Mouse (Mus musculus) CD4-positive, CD25-positive, alpha-beta regulatory T cell, adult 2 months (primary cell): Measurements from ENCODE around the gene Ehmt1.

ENCODE experiments used
- DNase-seq: peaks from one replicate; pipeline ENCODE4 v3.0.0-alpha.2; 2012; ENCODE audit warnings: low read depth, low spot score

Ehmt1 gene

GRCm38 (mm10) chr2:24918930-24919838, at the start of gene Ehmt1:
Ehmt1 (minus strand) TSS chr2:24919614.
- peak; percentile 97 for DNase-seq

DNA sequence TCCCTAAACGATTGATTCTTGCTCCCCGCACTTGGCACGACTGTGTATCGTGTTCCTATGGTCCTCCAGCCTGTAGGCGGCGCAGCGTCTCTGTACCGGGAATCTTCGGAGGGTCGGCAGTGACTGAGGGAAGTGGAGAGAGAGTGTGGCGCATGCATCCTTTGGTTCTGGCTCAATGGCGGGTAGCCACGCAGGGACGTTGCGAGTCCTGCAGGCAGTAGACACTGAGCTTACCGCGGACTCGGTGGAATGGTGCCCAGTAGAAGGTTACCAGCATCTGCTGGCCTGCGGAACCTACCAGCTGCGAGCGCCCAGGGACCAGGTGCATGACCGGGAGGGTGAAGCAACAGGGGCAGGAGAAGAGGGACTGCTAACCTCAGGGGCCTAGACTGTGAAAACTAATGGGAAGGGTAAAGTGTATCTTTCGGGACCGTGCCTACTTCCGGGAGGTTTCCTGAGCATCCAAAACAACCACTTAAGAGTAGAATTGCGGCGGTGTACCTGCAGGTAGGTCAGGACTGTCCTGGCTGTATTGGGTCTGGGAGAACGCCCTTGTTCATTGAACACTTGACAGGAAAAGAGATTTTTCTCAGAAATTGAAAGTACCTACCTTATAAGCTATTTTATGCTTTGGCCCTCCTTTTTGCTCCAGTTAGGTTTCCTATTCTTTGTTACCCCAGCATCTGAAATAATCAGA, 43.0 kb upstream of the Ehmt1 start, which contains the start of gene Dph7:
Dph7 (plus strand) TSS at position 97 of the 697 bp plus-strand sequence.
- DNase-seq: peak; percentile 92

GRCm38 (mm10) chr2:24960910-24961309, 41.5 kb upstream of the Ehmt1 start:
- peak; percentile 22 for DNase-seq

DNA sequence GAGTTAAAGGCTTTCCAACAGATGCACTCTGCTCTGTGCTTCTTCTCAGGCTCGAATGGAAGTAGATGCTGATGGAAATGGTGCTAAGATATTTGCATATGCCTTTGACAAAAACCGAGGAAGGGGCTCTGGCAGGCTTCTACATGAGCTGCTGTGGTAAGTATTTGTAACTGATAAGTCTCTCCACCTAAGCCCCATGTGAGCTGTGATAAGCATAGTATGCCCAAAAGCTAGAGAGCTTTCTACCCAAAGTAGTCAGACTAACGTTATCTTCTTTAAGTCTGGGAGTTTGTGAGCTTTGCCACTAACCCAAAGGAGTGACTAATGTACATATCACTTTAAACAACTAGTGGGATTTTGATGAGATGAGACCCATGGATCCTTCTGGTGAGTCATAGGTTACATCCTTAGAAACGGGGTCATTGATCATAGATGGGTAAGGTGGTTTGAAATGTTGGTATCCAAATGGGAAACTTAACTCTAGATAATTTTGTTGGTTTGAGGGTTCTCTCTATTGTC, 33.2 kb upstream of the Ehmt1 start:
- no peak for DNase-seq

- DNase-seq: peak; percentile 35
Observed at GRCm38 (mm10) chr2:24950189-24950535, 30.7 kb upstream of the Ehmt1 start.

GRCm38 (mm10) chr2:24949421-24950188, 30.2 kb upstream of the Ehmt1 start, which contains the start of gene Zmynd19:
Zmynd19 (plus strand) TSS chr2:24949792.
- peak; percentile 99 for DNase-seq

GRCm38 (mm10) chr2:24944304-24944703, 24.9 kb upstream of the Ehmt1 start:
- DNase-seq: peak; percentile 76

DNA sequence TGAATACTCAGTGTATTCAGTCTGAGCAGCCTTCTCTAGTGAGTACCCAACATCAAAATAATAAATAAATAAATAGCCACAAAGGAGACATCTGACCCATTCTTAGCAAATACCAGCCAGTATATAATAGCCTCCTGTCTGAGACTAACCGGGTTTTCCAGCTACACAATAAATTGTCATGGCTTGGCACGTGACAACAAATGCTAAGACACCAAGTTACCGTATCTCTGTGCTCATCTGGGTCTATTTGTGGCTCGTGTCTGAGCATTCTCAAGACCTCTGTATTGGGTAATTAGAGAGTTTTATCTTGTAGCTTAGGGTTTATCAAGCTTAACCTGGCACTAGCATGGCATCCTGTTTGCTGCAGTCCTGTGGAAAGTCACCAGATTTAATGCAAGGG, 22.7 kb upstream of the Ehmt1 start:
- no peak for DNase-seq

DNA sequence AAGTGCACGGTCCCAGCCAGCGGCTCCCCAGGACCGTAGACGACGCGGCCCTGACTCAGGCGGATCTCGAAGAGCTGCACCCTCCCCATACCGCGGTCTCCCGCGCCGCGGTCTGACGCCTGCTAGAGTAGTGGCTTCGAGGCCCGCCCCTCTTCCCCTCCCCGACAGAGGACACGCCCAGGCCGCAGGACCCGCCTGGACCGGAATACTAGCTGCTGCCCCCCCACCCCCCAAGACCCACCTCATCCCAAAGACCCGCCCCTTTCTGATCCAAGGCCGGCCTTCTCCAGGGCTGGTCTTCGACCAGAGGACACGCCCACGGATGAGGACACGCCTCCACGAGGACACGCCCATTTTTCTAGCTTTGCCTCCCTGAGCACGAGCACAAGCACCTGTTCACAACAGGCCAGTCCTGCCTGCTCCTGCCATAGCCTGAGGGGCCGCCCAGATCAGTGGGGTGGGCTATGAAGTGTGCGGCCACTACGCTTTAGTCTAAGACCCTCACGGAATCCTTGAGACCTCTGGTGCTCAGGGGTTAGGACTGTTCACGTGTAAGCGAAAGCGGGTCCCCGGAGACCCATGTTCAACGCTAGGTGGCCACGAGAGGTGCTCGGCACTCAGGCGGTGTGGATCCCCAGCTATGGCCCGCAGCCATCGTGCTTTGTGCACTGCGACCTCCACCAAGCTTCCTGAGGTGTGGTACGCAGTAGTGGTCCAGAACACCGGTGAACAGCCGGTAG, 15.8 kb upstream of the Ehmt1 start, which contains the start of gene Arrdc1:
Arrdc1 (minus strand) TSS at position 196 of the 740 bp plus-strand sequence.
- DNase-seq: peak; percentile 99

DNA sequence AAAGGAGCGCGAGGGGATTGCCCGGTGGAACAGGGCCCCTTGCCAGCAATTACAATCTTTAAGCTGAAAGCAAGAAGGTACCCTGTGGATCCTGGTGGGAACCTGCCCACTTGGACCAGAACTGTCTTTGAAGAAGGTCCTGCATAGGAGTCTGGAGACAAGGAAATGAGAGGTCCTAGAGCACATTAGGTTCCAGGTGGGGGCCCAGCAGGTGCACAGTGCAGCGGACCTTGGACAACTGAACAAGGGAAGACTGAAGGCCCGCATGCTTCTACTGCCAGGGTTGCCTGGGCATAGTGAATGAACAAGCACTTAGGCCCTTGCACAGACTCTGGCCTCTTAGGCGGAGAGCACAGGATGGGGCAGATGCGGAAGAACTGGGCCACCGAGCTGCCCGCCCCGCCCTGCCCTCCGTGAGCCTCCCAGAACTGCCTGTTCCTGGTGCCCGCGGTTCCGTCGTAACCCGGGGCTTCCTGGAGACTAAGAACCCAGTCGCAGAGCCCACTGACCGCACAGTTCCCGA, 15.1 kb upstream of the Ehmt1 start:
- no peak for DNase-seq

- DNase-seq: peak; percentile 77
Observed at GRCm38 (mm10) chr2:24929593-24929992, 10.2 kb upstream of the Ehmt1 start.

DNA sequence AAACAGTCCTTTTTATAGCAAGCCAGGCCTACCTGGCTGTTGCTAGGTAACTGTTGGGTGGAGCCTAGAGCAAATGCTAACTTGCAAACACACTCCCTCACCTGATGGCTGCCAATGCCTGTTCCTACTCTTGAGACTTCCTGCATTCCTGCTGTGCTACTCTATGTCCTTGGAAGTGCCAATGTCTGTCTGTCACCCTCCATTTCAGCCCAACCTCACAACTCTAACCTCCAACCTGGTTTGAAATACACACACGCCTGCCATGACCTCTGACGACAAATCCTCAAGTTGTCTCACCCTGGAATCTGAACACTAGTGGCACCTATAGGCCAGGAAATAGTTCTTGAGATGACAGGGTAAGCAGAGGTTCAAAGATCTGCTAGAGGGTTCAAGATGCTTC, 9.7 kb upstream of the Ehmt1 start:
- DNase-seq: peak; percentile 44

GRCm38 (mm10) chr2:24927810-24928479, 8.5 kb upstream of the Ehmt1 start:
- DNase-seq: no peak

DNA sequence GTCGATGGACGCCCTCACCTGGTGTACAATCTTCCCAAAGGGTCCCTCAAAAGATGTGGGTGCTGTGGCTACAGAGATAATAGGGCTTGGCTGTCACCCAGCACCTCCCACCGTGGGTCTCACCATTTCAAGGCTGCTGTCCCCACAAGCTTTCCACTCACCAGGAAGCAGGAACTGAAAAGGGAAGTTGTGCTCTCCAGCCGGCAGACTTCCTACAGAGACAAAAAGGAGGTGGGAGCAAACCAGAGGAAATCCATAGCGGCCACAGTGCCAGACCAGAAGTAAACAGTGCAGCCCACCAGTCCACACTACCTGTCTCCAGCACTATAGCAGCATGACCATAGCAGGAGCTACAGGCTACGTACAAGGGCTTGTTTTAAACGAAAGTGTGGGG, 7.5 kb upstream of the Ehmt1 start:
- DNase-seq: no peak

DNA sequence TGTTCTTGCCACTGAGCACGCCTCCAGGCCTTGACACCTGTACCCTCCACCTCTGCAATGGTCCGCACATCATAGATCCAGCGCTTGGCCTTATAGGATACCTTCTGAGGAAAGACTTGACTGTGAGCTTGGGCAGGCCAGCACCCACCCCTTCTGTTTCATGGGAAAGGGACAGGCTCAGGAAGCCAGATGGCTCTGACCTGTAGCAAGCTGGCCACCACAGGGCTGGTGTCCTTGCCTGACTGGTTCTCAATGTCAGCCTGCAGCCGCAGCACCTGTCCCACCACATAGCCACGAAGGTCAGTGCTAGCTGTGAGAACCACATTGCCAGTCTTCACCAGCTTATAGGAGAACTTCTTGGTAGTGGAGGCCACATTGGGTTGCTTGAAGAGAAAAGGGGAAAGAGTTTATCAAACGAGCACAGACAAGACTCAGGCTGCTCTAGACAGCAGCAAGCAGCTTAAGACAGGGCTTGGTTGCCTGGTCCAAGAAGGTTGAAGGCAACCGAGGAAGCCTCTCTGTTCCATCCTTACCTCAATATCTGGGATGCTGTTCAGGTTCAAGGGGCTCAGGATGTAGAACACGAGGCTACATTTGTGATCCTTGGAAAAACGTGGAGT, 7.0 kb upstream of the Ehmt1 start:
- DNase-seq: no peak

- no peak for DNase-seq
Observed at GRCm38 (mm10) chr2:24925284-24925683, 5.9 kb upstream of the Ehmt1 start.

DNA sequence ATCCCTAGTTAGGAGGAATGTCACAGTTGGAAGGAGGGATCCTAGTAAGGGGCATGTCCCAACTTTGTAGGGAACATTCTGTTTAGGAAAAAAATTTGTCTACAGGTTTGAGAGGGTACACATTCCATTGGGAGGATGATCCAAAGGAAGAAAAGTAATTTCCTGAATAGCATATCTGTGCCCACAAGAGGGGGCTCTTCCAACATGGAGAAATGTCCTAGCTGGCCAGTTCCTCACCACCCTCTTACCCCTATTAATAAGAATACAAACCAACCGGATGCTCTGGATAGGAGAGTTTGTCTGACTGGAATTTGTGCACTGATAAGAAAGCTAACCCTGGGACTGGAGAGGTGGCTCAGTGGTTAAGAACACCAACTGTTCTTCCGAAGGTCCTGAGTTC, 4.1 kb upstream of the Ehmt1 start:
- DNase-seq: peak; percentile 35

GRCm38 (mm10) chr2:24919839-24920175, 393 bp upstream of the Ehmt1 start:
- no peak for DNase-seq

DNA sequence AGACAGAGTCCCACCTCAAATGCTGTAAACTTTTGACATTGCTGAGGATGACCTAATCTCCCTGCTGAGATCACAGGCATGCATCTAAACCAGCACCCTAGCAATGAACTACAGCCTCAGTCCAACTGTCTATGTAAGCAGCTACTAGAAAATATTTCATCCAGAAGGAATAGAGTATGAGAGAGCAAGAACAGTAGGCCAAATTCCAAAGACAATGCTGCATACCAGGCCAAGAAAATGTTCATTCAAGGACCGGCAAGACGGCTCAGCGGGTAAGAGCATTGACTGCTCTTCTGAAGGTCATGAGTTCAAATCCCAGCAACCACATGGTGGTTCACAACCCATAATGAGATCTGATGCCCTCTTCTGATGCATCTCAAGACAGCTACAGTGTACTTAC, 4.7 kb downstream of the Ehmt1 start:
- DNase-seq: no peak

GRCm38 (mm10) chr2:24912589-24912988, 6.8 kb downstream of the Ehmt1 start:
- no peak for DNase-seq
